Mouse (Mus musculus): ENCODE data around the gene Nrp2.

Gene Nrp2

GRCm38 (mm10) chr1:62752661-62753333 lies 49.7 kb downstream of the Nrp2 start:
- no peak for DNase-seq

GRCm38 (mm10) chr1:62754066-62754835 lies 51.2 kb downstream of the Nrp2 start:
- no peak for DNase-seq

- DNase-seq: no peak
These were observed 57.0 kb downstream of the Nrp2 start for GRCm38 (mm10) chr1:62760086-62760485.

- DNase-seq: no peak
These were observed 57.5 kb downstream of the Nrp2 start for GRCm38 (mm10) chr1:62760565-62760964.

- DNase-seq: no peak
These were observed 60.7 kb downstream of the Nrp2 start for GRCm38 (mm10) chr1:62763779-62764178.

GRCm38 (mm10) chr1:62765171-62765570 lies 62.1 kb downstream of the Nrp2 start:
- DNase-seq: no peak

- DNase-seq: no peak
These were observed 63.7 kb downstream of the Nrp2 start for GRCm38 (mm10) chr1:62766766-62767165.

- DNase-seq: no peak
These were observed 64.5 kb downstream of the Nrp2 start for GRCm38 (mm10) chr1:62767611-62768010.

- no peak for DNase-seq
These were observed 67.5 kb downstream of the Nrp2 start for GRCm38 (mm10) chr1:62770576-62770975.

GRCm38 (mm10) chr1:62772391-62772790 lies 69.3 kb downstream of the Nrp2 start:
- DNase-seq: no peak

GRCm38 (mm10) chr1:62773105-62773920 lies 70.2 kb downstream of the Nrp2 start:
- no peak for DNase-seq

- no peak for DNase-seq
These were observed 70.8 kb downstream of the Nrp2 start for GRCm38 (mm10) chr1:62773921-62774191.

GRCm38 (mm10) chr1:62774288-62775218 lies 71.5 kb downstream of the Nrp2 start:
- no peak for DNase-seq

- DNase-seq: no peak
These were observed 74.5 kb downstream of the Nrp2 start for GRCm38 (mm10) chr1:62777320-62778235.

- DNase-seq: no peak
These were observed 75.8 kb downstream of the Nrp2 start for GRCm38 (mm10) chr1:62778910-62779309.

- DNase-seq: no peak
These were observed 77.1 kb downstream of the Nrp2 start for GRCm38 (mm10) chr1:62780068-62780761.

GRCm38 (mm10) chr1:62782155-62782554 lies 79.1 kb downstream of the Nrp2 start:
- no peak for DNase-seq

GRCm38 (mm10) chr1:62782573-62782972 lies 79.5 kb downstream of the Nrp2 start:
- DNase-seq: no peak

- no peak for DNase-seq
These were observed 80.4 kb downstream of the Nrp2 start for GRCm38 (mm10) chr1:62783354-62784083.

- no peak for DNase-seq
These were observed 81.0 kb downstream of the Nrp2 start for GRCm38 (mm10) chr1:62784084-62784392.
